Mouse (Mus musculus): Measurements from ENCODE around the gene Apex1. TPM values are rescaled to one million over a fixed set of nuclear protein-coding genes. Genes with fewer than 3 reads are reported as not detected.

The Apex1 gene
- polyA plus RNA-seq (2015; fragmentation: Nextera tagmentation; extraction: Ambion mirVana): 172 and 178 TPM in 2 replicates

- peak within 1 kb of the TSS; percentile 75 for H3K9ac ChIP-seq
- ATAC-seq (ENCODE audit: low FRiP score, low read depth): peak; percentile 96
- peak within 1 kb of the TSS; percentile 91 for H3K27ac ChIP-seq (replicated peaks)
- H3K4me3 ChIP-seq: peak within 1 kb of the TSS; percentile 83
- H3K4me2 ChIP-seq: peak within 1 kb of the TSS; percentile 81
- H3K27me3 ChIP-seq: no peaks in the 10 kb centered on the region
- WGBS: under 1% methylated on average over 57 of the region's 57 CpGs
- H3K9me3 ChIP-seq: no peaks in the 10 kb centered on the region
- peaks cover 30% of the 10 kb centered on the region for H3K36me3 ChIP-seq
- peaks cover 41% of the 10 kb centered on the region for H3K4me1 ChIP-seq (replicated peaks)
Observed at GRCm38 (mm10) chr14:50924281-50925064, at the start of gene Apex1, which contains the start of gene Osgep. Gene Apex1, plus strand, starts transcription at chr14:50924968. Gene Osgep, minus strand, starts transcription at chr14:50924893.

- no peak for ATAC-seq (ENCODE audit: low FRiP score, low read depth)
- WGBS: 92% methylated on average over 3 of the region's 3 CpGs
Observed at GRCm38 (mm10) chr14:50875175-50875574, 49.6 kb upstream of the Apex1 start.

GRCm38 (mm10) chr14:50875591-50876230 lies 49.1 kb upstream of the Apex1 start:
- 85% methylated on average over 6 of the region's 6 CpGs for WGBS
- Histone ChIP-seq H3K9me3 (no peaks in the 10 kb centered on the region), H3K36me3 (no peaks in the 10 kb centered on the region), H3K4me3 (no peak overlapping the region), H3K4me2 (no peak overlapping the region), H3K4me1 (replicated peaks) (0 out of 2 replicates have a peak, but pooled peaks cover 3% of the 10 kb centered on the region), H3K27me3 (no peaks in the 10 kb centered on the region), H3K27ac (replicated peaks) (no peak overlapping the region), H3K9ac (no peak overlapping the region)
- ATAC-seq (ENCODE audit: low FRiP score, low read depth): no peak

More at GRCm38 (mm10) chr14:50875175-50875574, 49.6 kb upstream of the Apex1 start:
- no peak overlapping the region for H3K27ac ChIP-seq (replicated peaks)
- no peaks in the 10 kb centered on the region for H3K27me3 ChIP-seq
- no peaks in the 10 kb centered on the region for H3K9me3 ChIP-seq
- no peak overlapping the region for H3K4me2 ChIP-seq
- H3K9ac ChIP-seq: no peak overlapping the region
- H3K4me1 ChIP-seq (replicated peaks): 0 out of 2 replicates have a peak, but pooled peaks cover 5% of the 10 kb centered on the region
- no peak overlapping the region for H3K4me3 ChIP-seq
- H3K36me3 ChIP-seq: no peaks in the 10 kb centered on the region

GRCm38 (mm10) chr14:50876236-50876950 lies 48.4 kb upstream of the Apex1 start:
- Histone ChIP-seq H3K4me3 (no peak overlapping the region), H3K36me3 (no peaks in the 10 kb centered on the region), H3K4me2 (no peak overlapping the region), H3K9ac (no peak overlapping the region), H3K27ac (replicated peaks) (no peak overlapping the region), H3K27me3 (no peaks in the 10 kb centered on the region), H3K4me1 (replicated peaks) (no peaks in the 10 kb centered on the region), H3K9me3 (no peaks in the 10 kb centered on the region)
- 86% methylated on average over 6 of the region's 6 CpGs for WGBS
- no peak for ATAC-seq (ENCODE audit: low FRiP score, low read depth)

GRCm38 (mm10) chr14:50891621-50892020 lies 33.1 kb upstream of the Apex1 start:
- Histone ChIP-seq H3K27ac (replicated peaks) (no peak overlapping the region), H3K4me2 (no peak overlapping the region), H3K4me1 (replicated peaks) (peaks cover 10% of the 10 kb centered on the region), H3K4me3 (no peak overlapping the region), H3K9me3 (no peaks in the 10 kb centered on the region), H3K36me3 (no peaks in the 10 kb centered on the region), H3K9ac (no peak overlapping the region), H3K27me3 (no peaks in the 10 kb centered on the region)
- ATAC-seq (ENCODE audit: low FRiP score, low read depth): no peak
- 89% methylated on average over 8 of the region's 8 CpGs for WGBS

GRCm38 (mm10) chr14:50892091-50892490 lies 32.7 kb upstream of the Apex1 start:
- no peak for ATAC-seq (ENCODE audit: low FRiP score, low read depth)
- Histone ChIP-seq H3K9me3 (no peaks in the 10 kb centered on the region), H3K4me2 (no peak overlapping the region), H3K27ac (replicated peaks) (no peak overlapping the region), H3K27me3 (no peaks in the 10 kb centered on the region), H3K4me1 (replicated peaks) (peaks cover 14% of the 10 kb centered on the region), H3K9ac (no peak overlapping the region), H3K36me3 (no peaks in the 10 kb centered on the region), H3K4me3 (no peak overlapping the region)
- WGBS: 89% methylated on average over 7 of the region's 7 CpGs

GRCm38 (mm10) chr14:50892541-50893459 lies 32.0 kb upstream of the Apex1 start:
- peaks cover 18% of the 10 kb centered on the region for H3K4me1 ChIP-seq (replicated peaks)
- H3K9ac ChIP-seq: no peak overlapping the region
- H3K4me3 ChIP-seq: no peak overlapping the region
- WGBS: 85% methylated on average over 22 of the region's 22 CpGs
- no peaks in the 10 kb centered on the region for H3K9me3 ChIP-seq
- no peak overlapping the region for H3K4me2 ChIP-seq
- H3K27me3 ChIP-seq: no peaks in the 10 kb centered on the region
- ATAC-seq (ENCODE audit: low FRiP score, low read depth): no peak
- H3K36me3 ChIP-seq: no peaks in the 10 kb centered on the region
- H3K27ac ChIP-seq (replicated peaks): no peak overlapping the region

GRCm38 (mm10) chr14:50895407-50895806 lies 29.4 kb upstream of the Apex1 start:
- Histone ChIP-seq H3K4me1 (replicated peaks) (peaks cover 18% of the 10 kb centered on the region), H3K27me3 (no peaks in the 10 kb centered on the region), H3K9me3 (no peaks in the 10 kb centered on the region), H3K27ac (replicated peaks) (no peak overlapping the region), H3K9ac (no peak overlapping the region), H3K36me3 (no peaks in the 10 kb centered on the region), H3K4me2 (peak overlapping the region; percentile 96; the same call in 1 of the 2 replicates), H3K4me3 (0 out of 2 replicates have a peak overlapping the region, but pooled peaks have one; percentile 56)
- ATAC-seq (ENCODE audit: low FRiP score, low read depth): no peak

GRCm38 (mm10) chr14:50895985-50896746 lies 28.6 kb upstream of the Apex1 start:
- H3K4me3 ChIP-seq: peak overlapping the region; percentile 56
- H3K4me1 ChIP-seq (replicated peaks): peaks cover 18% of the 10 kb centered on the region
- ATAC-seq (ENCODE audit: low FRiP score, low read depth): peak; percentile 62
- H3K27me3 ChIP-seq: no peaks in the 10 kb centered on the region
- peak overlapping the region; percentile 69 for H3K27ac ChIP-seq (replicated peaks)
- 15% methylated on average over 19 of the region's 19 CpGs for WGBS
- no peaks in the 10 kb centered on the region for H3K9me3 ChIP-seq
- H3K4me2 ChIP-seq: peak overlapping the region; percentile 96
- H3K9ac ChIP-seq: peak overlapping the region; percentile 78
- H3K36me3 ChIP-seq: no peaks in the 10 kb centered on the region

GRCm38 (mm10) chr14:50896747-50897373 lies 27.9 kb upstream of the Apex1 start:
- ATAC-seq (ENCODE audit: low FRiP score, low read depth): peak; percentile 85
- 20% methylated on average over 23 of the region's 23 CpGs for WGBS
- Histone ChIP-seq H3K4me1 (replicated peaks) (peaks cover 18% of the 10 kb centered on the region), H3K27ac (replicated peaks) (peak overlapping the region; percentile 69), H3K9me3 (no peaks in the 10 kb centered on the region), H3K9ac (peak overlapping the region; percentile 78), H3K4me3 (peak overlapping the region; percentile 56), H3K4me2 (peak overlapping the region; percentile 96), H3K27me3 (no peaks in the 10 kb centered on the region), H3K36me3 (no peaks in the 10 kb centered on the region)

Measured in hindbrain, embryonic 15.5 days (tissue).